Mouse (Mus musculus) liver, postnatal 0 days (tissue): ENCODE measurements around the gene Mad2l1bp.

Experiments
- CTCF ChIP-seq: sonication (generic); IDR thresholded peaks from 2 replicates; pipeline ENCODE4 v1.5.1; 2016; ENCODE audit warnings: antibody characterized with exemption, low read depth
- EP300 ChIP-seq: IDR thresholded peaks from 2 replicates; pipeline ENCODE4 v1.6.1; 2016; ENCODE audit warnings: antibody characterized with exemption, low read depth, mild to moderate bottlenecking

DNA sequence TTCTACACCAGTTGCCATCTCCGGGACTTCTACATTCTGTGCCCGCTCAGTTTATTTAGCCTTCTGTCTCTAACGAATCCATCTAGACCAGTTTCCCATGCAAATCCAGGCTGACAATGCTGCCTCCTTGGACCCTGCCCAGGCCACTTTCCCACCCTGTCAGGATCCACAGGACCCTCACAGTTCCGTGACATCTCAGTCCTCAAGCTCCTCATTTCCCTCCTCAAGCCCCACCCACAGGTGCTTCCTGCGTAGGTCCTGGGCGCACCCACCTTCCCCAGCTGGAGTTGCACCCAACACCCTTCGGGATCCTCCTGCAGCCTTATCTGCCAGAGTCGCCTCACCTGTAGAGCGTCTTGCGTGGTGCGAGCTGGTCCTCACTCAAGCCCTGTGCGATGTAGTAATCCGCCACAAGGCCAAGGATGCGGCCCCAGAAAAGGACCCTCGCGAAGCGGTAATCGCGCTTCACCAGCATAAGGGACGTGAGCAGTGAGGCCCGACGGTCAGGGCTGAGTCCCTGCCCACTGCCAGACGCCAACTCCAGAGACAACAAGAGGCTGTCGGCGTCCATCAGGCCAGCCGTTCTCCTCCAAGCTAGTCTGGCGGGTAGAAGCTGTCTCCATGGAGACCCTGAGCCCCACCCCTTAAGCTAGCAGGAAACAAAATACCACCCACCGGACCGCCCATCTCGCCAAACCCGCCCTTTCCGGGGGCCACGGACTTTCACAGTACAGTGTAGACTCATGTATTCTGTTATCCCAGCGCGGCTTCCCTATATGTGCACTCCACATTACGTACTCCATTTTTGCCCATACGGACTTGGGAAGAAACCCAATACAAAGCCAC is 9.6 kb downstream of the Mad2l1bp start, which contains the start of gene Rsph9:
- TF ChIP-seq CTCF: no peak
- no peak; the same call in 1 of the 2 replicates for TF ChIP-seq EP300
